Comparison of ENCODE assay signal across 12 mouse cellular contexts in the genomic region with DNA sequence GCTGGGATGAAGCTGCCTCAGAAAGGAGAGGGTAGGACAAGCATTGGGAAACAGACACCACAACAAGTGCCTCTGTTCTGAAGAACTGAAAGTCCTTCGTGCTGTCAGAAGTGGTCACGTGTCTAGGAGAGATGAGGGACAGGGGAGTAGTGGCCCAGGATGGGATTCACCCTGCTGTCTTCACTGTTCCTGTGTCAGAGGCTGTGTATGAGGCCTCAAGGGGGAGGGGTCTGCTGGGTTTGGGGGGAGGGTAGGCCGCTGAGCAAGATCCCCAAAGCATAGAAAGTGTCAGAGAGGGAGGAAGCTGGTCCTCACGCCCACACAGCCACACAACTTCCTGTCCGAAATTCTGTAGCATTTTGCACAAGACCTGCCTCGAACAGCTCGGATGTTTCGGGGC. TPM values are rescaled to one million over a fixed set of nuclear protein-coding genes. Genes with fewer than 3 reads are reported as not detected.
DNase-seq lines count a peak whose midpoint lies in the region; ATAC-seq and TF ChIP-seq lines count a peak whose summit lies in the region.
"Had no signal": no experiment of that assay in that cellular context is flagged by ENCODE, and none has a peak within 500 bp of the region (broad histone marks: within the 10 kb centered on the region; RNA-seq: fewer than 3 reads in every experiment).

No protein-coding gene starts in this region.

- no peaks in the 10 kb centered on the region for H3K27me3 ChIP-seq in hindbrain, embryonic 10.5 days (ENCODE audit: insufficient read depth, poor library complexity, severe bottlenecking)
- H3K27me3 ChIP-seq in hindbrain, embryonic 12.5 days: no peaks in the 10 kb centered on the region
- no peaks in the 10 kb centered on the region for H3K27me3 ChIP-seq in forebrain, embryonic 10.5 days (ENCODE audit: poor library complexity, severe bottlenecking)
- no peaks in the 10 kb centered on the region for H3K27me3 ChIP-seq in hindbrain, postnatal 0 days (ENCODE audit: insufficient read depth, low read length)
- H3K27me3 ChIP-seq: neural tube, embryonic 12.5 days had no signal

- 61% methylated on average over 8 of the region's 8 CpGs for WGBS in hindbrain, embryonic 10.5 days
- WGBS in hindbrain, embryonic 12.5 days: 50% methylated on average over 8 of the region's 8 CpGs
- WGBS in forebrain, embryonic 10.5 days: 62% methylated on average over 8 of the region's 8 CpGs
- WGBS in hindbrain, postnatal 0 days: 57% methylated on average over 8 of the region's 8 CpGs

- no peaks in the 10 kb centered on the region for H3K36me3 ChIP-seq in hindbrain, embryonic 10.5 days
- no peaks in the 10 kb centered on the region for H3K36me3 ChIP-seq in hindbrain, embryonic 12.5 days
- no peaks in the 10 kb centered on the region for H3K36me3 ChIP-seq in forebrain, embryonic 10.5 days (replicated peaks)
- no peaks in the 10 kb centered on the region for H3K36me3 ChIP-seq in hindbrain, postnatal 0 days (ENCODE audit: insufficient read depth, low read length)
- H3K36me3 ChIP-seq: neural tube, embryonic 12.5 days had no signal

- H3K4me3 ChIP-seq in hindbrain, embryonic 10.5 days: no peak overlapping the region
- no peak overlapping the region for H3K4me3 ChIP-seq in hindbrain, embryonic 12.5 days
- H3K4me3 ChIP-seq in forebrain, embryonic 10.5 days: no peak overlapping the region
- H3K4me3 ChIP-seq in hindbrain, postnatal 0 days (ENCODE audit: low read length): no peak overlapping the region
- H3K4me3 ChIP-seq: neural tube, embryonic 12.5 days had no signal

- DNase-seq in hindbrain, embryonic 10.5 days (ENCODE audit: low spot score): no peak
- DNase-seq in CD4-positive helper T cell, adult 2 months (ENCODE audit: low read depth, low spot score): peak; percentile 33
- DNase-seq in heart, postnatal 4 days: peak; percentile 22
- peak; percentile 44 to 57 for DNase-seq in lung, postnatal 4 days
- no peak for DNase-seq in ovary, postnatal 14 days (ENCODE audit: low spot score)
- DNase-seq in forebrain, embryonic 10.5 days (ENCODE audit: extremely low spot score, low spot score): no peak
- DNase-seq in hindbrain, postnatal 0 days (ENCODE audit: low spot score): no peak
- DNase-seq: adrenal gland, postnatal 14 days had no signal

- 0 out of 2 replicates have a peak overlapping the region, but pooled peaks have one; percentile 40 for H3K27ac ChIP-seq in hindbrain, embryonic 10.5 days
- H3K27ac ChIP-seq in hindbrain, embryonic 12.5 days: no peak overlapping the region
- no peak overlapping the region for H3K27ac ChIP-seq in forebrain, embryonic 10.5 days
- no peak overlapping the region for H3K27ac ChIP-seq in hindbrain, postnatal 0 days
- H3K27ac ChIP-seq: neural tube, embryonic 12.5 days had no signal

- peaks cover 18% of the 10 kb centered on the region for H3K4me1 ChIP-seq in hindbrain, embryonic 10.5 days (replicated peaks)
- H3K4me1 ChIP-seq in hindbrain, embryonic 12.5 days: peaks cover 6% of the 10 kb centered on the region; the same call in 1 of the 2 replicates
- peaks cover 19% of the 10 kb centered on the region for H3K4me1 ChIP-seq in forebrain, embryonic 10.5 days
- H3K4me1 ChIP-seq in hindbrain, postnatal 0 days (ENCODE audit: insufficient read depth, low read length): no peaks in the 10 kb centered on the region; the same call in 1 of the 2 replicates
- H3K4me1 ChIP-seq: neural tube, embryonic 12.5 days had no signal

- no peak for TF ChIP-seq CTCF in hindbrain, postnatal 0 days (IDR thresholded peaks at IDR 0.05; ENCODE audit: low read depth)

- no peak overlapping the region for H3K9ac ChIP-seq in hindbrain, embryonic 12.5 days
- no peak overlapping the region for H3K9ac ChIP-seq in hindbrain, postnatal 0 days (replicated peaks; ENCODE audit: low read length)
- H3K9ac ChIP-seq: neural tube, embryonic 12.5 days had no signal

- H3K9me3 ChIP-seq in hindbrain, embryonic 10.5 days: no peaks in the 10 kb centered on the region
- no peaks in the 10 kb centered on the region for H3K9me3 ChIP-seq in hindbrain, embryonic 12.5 days (replicated peaks)
- H3K9me3 ChIP-seq in forebrain, embryonic 10.5 days: no peaks in the 10 kb centered on the region
- no peaks in the 10 kb centered on the region for H3K9me3 ChIP-seq in hindbrain, postnatal 0 days (ENCODE audit: low read length)
- H3K9me3 ChIP-seq: neural tube, embryonic 12.5 days had no signal

- no peak overlapping the region for H3K4me2 ChIP-seq in hindbrain, embryonic 12.5 days (replicated peaks)
- no peak overlapping the region for H3K4me2 ChIP-seq in hindbrain, postnatal 0 days (ENCODE audit: low read depth, low read length)
- H3K4me2 ChIP-seq: neural tube, embryonic 12.5 days had no signal

- ATAC-seq in hindbrain, embryonic 12.5 days (ENCODE audit: low FRiP score): no peak
- ATAC-seq in hindbrain, postnatal 0 days: no peak

RNA-seq across cellular contexts. Expression of gene Batf3, which starts 13.5 kb away (rescaled TPM):
- 4.8 and 5.2 TPM in 2 replicates for polyA plus RNA-seq in hindbrain, embryonic 10.5 days (2016; fragmentation: Nextera tagmentation; extraction: Ambion mirVana)
- 2.8 and 3.8 TPM in 2 replicates for polyA plus RNA-seq in hindbrain, embryonic 12.5 days (2016; fragmentation: Nextera tagmentation; extraction: Ambion mirVana)
- 1 to 10 TPM; 1.7 to 1.8 TPM for total RNA-seq in heart, postnatal 4 days (2021)
- polyA plus RNA-seq in forebrain, embryonic 10.5 days (2016; fragmentation: Nextera tagmentation; extraction: Ambion mirVana): 8.0 and 9.7 TPM in 2 replicates
- 1.0 and 4.7 TPM in 2 replicates for total RNA-seq in hindbrain, postnatal 0 days (2014; rRNA removed)
- polyA plus RNA-seq in hindbrain, postnatal 0 days (2015; fragmentation: Nextera tagmentation; extraction: Ambion mirVana): 4.0 and 4.1 TPM in 2 replicates

RNA-seq across cellular contexts. Expression of gene Nsl1, which starts 48.3 kb away (rescaled TPM):
- 25.5 and 31.0 TPM in 2 replicates for polyA plus RNA-seq in hindbrain, embryonic 10.5 days (2016; fragmentation: Nextera tagmentation; extraction: Ambion mirVana)
- polyA plus RNA-seq in hindbrain, embryonic 12.5 days (2016; fragmentation: Nextera tagmentation; extraction: Ambion mirVana): 12.6 and 15.8 TPM in 2 replicates
- 1 to 10 TPM; 6.7 to 6.8 TPM for total RNA-seq in heart, postnatal 4 days (2021)
- polyA plus RNA-seq in forebrain, embryonic 10.5 days (2016; fragmentation: Nextera tagmentation; extraction: Ambion mirVana): 38.2 and 39.0 TPM in 2 replicates
- 1.2 and 2.7 TPM in 2 replicates for total RNA-seq in hindbrain, postnatal 0 days (2014; rRNA removed)
- polyA plus RNA-seq in hindbrain, postnatal 0 days (2015; fragmentation: Nextera tagmentation; extraction: Ambion mirVana): 3.2 and 4.4 TPM in 2 replicates

RNA-seq across cellular contexts. Expression of gene Tatdn3, which starts 48.4 kb away (rescaled TPM):
- 9.9 and 13.9 TPM in 2 replicates for polyA plus RNA-seq in hindbrain, embryonic 10.5 days (2016; fragmentation: Nextera tagmentation; extraction: Ambion mirVana)
- 14.5 and 17.6 TPM in 2 replicates for polyA plus RNA-seq in hindbrain, embryonic 12.5 days (2016; fragmentation: Nextera tagmentation; extraction: Ambion mirVana)
- 10 to 100 TPM; 19.4 to 23.5 TPM for total RNA-seq in heart, postnatal 4 days (2021)
- 11.6 and 11.9 TPM in 2 replicates for polyA plus RNA-seq in forebrain, embryonic 10.5 days (2016; fragmentation: Nextera tagmentation; extraction: Ambion mirVana)
- total RNA-seq in hindbrain, postnatal 0 days (2014; rRNA removed): 9.1 and 14.8 TPM in 2 replicates
- polyA plus RNA-seq in hindbrain, postnatal 0 days (2015; fragmentation: Nextera tagmentation; extraction: Ambion mirVana): 15.6 and 18.0 TPM in 2 replicates

RNA-seq across cellular contexts. Expression of gene Fam71a, which starts 53.5 kb away (rescaled TPM):
- polyA plus RNA-seq in hindbrain, embryonic 10.5 days (2016; fragmentation: Nextera tagmentation; extraction: Ambion mirVana): not detected in 2 replicates
- polyA plus RNA-seq in hindbrain, embryonic 12.5 days (2016; fragmentation: Nextera tagmentation; extraction: Ambion mirVana): not detected in 2 replicates
- not detected for total RNA-seq in heart, postnatal 4 days (2021)
- polyA plus RNA-seq in forebrain, embryonic 10.5 days (2016; fragmentation: Nextera tagmentation; extraction: Ambion mirVana): not detected in 2 replicates
- not detected in 2 replicates for total RNA-seq in hindbrain, postnatal 0 days (2014; rRNA removed)
- polyA plus RNA-seq in hindbrain, postnatal 0 days (2015; fragmentation: Nextera tagmentation; extraction: Ambion mirVana): not detected in 2 replicates
- total RNA-seq: adrenal gland, postnatal 14 days; heart, postnatal 10 days; left cerebral cortex, postnatal 10 days had no signal
- polyA plus RNA-seq: neural tube, embryonic 12.5 days had no signal

Comparison
In these comparisons a context has a peak if more than half of its experiments do, and no peak if none do; other contexts are left out.
1. DNase-seq: peak in CD4-positive helper T cell, adult 2 months (single experiment), heart, postnatal 4 days (single experiment) and lung, postnatal 4 days (2 of 2); none in hindbrain, embryonic 10.5 days (single experiment), ovary, postnatal 14 days (single experiment), forebrain, embryonic 10.5 days (single experiment) and hindbrain, postnatal 0 days (single experiment).